Mouse (Mus musculus) CH12.LX (cell line): ENCODE data around the gene Rab14.

Source experiments
- CTCF ChIP-seq, 2 experiments: IDR thresholded peaks in 1 of 2; conservative IDR thresholded peaks in 1 of 2; 2 replicates each; pipeline ENCODE4 v1.5.1; 2011 to 2012; ENCODE audit warnings: low read depth in 2 of 2, low read length in 2 of 2, improper control_type of control experiment in 1 of 2, inconsistent platforms in 1 of 2, mild to moderate bottlenecking in 1 of 2, moderate library complexity in 1 of 2
- EP300 ChIP-seq: IDR thresholded peaks from 2 replicates; pipeline ENCODE4 v1.6.1; 2011; ENCODE audit warnings: low read length, improper control_type of control experiment
- MAFK ChIP-seq: IDR thresholded peaks from 2 replicates; pipeline ENCODE4 v1.6.1; 2011; ENCODE audit warnings: low read length, improper control_type of control experiment; ENCODE audit not compliant: insufficient replicate concordance
- MAX ChIP-seq: IDR thresholded peaks from 2 replicates; pipeline ENCODE4 v1.6.1; 2011; ENCODE audit warnings: low read length, improper control_type of control experiment
- MXI1 ChIP-seq: IDR thresholded peaks from 2 replicates; pipeline ENCODE4 v1.6.1; 2011; ENCODE audit warnings: mild to moderate bottlenecking, low read depth, low read length, improper control_type of control experiment
- NRF1 ChIP-seq: IDR thresholded peaks from 2 replicates; pipeline ENCODE4 v1.6.1; 2014; ENCODE audit warnings: low read depth, mild to moderate bottlenecking, inconsistent platforms, low read length, improper control_type of control experiment, moderate library complexity
- POLR2A ChIP-seq: IDR thresholded peaks from 2 replicates; pipeline ENCODE4 v1.6.1; 2011; ENCODE audit warnings: low read depth, mild to moderate bottlenecking, improper control_type of control experiment, low read length
- POLR2AphosphoS2 ChIP-seq: IDR thresholded peaks from 2 replicates; pipeline ENCODE4 v1.6.1; 2011; ENCODE audit warnings: low read depth, low read length, improper control_type of control experiment
- SIN3A ChIP-seq: IDR thresholded peaks from 2 replicates; pipeline ENCODE4 v1.6.1; 2012; ENCODE audit warnings: low read length, improper control_type of control experiment, inconsistent platforms
- TBP ChIP-seq: conservative IDR thresholded peaks from 2 replicates; pipeline ENCODE4 v1.6.1; 2011; ENCODE audit warnings: low read depth, low read length, improper control_type of control experiment
- ZKSCAN1 ChIP-seq: IDR thresholded peaks from 2 replicates; pipeline ENCODE4 v1.6.1; 2012; ENCODE audit warnings: low read depth, inconsistent platforms, low read length, improper control_type of control experiment, borderline replicate concordance
- ZNF384 ChIP-seq: IDR thresholded peaks from 2 replicates; pipeline ENCODE4 v1.6.1; 2012; ENCODE audit warnings: low read depth, low read length, improper control_type of control experiment, inconsistent platforms

DNA sequence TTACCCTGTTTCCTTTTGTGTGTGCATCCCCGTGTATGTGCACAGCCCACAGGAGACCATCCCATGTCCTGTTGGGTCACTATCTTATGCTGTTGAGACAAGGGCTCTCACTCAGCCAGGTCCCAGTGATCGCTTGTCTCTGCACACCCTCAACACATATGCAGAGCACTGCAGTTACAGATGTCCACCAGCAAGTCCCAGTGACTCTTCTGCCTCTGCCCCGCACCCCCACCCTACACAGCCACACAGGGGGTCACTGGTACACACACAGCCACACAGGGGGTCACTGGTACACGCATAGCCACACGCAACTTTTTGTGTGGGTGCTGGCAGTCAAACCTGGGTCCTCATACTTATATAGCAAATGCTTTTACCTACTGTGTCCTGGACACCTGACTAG lies 37.5 kb downstream of the Rab14 start:
- TF ChIP-seq ZKSCAN1 (no peak), POLR2A (no peak), CTCF (conservative IDR thresholded peaks at IDR 0.05 in 1 of 2, IDR thresholded peaks at IDR 0.05 in 1 of 2; ENCODE audit: low read depth in 2 of 2, low read length in 2 of 2) (no peak), POLR2AphosphoS2 (no peak), MAX (no peak), MAFK (no peak), EP300 (no peak), NRF1 (no peak), MXI1 (no peak), TBP (no peak), ZNF384 (no peak), SIN3A (no peak)
